Mouse (Mus musculus) megakaryocyte progenitor cell, adult 5-6 weeks (primary cell): ENCODE results near the gene Arl6ip5. TPM values are rescaled to one million over a fixed set of nuclear protein-coding genes. Genes with fewer than 3 reads are reported as not detected.
A peak's percentile ranks its signal among the peaks of the same experiment; 100 is the strongest.

ENCODE experiments used
- ATAC-seq: replicated peaks from 2 replicates; pipeline ENCODE4 v1.8.0; 2016; ENCODE audit warnings: mild to moderate bottlenecking, moderate TSS enrichment, inconsistent platforms; ENCODE audit not compliant: poor library complexity
- total RNA-seq, 2 experiments: library from RNA; stranded (forward) in 1 of 2; stranded (reverse) in 1 of 2; fragments of 157-497, 149-512 nt in 1 of 2; fragments of 200-1000 nt in 1 of 2; gene quantifications; 2 replicates each; pipeline versions ENCODE4 v1.2.3 to v1.2.4; 2015 to 2017

Gene Arl6ip5
- total RNA-seq, 2 experiments from 2014 or later, result 54.3 to 55.4 TPM

DNA sequence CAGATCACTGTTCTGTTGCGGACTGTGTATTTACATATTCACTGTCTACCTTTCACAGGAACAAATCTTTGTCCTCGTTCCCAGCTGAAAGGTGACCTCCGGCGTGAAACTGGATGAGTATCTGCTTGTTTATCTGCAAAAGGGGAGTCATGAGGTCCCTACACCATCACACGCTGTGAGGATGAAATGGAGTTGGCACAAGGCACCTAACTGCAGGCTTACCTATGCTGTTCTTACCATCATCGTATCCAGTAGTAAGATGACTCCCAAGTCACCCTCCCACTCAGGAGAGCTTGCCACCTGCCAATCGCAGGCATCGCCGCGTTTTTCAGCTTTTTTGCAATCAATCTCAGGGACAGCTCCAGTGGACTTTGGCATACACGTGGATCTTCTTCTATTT, 59.1 kb downstream of the Arl6ip5 start:
- ATAC-seq, result no peak

DNA sequence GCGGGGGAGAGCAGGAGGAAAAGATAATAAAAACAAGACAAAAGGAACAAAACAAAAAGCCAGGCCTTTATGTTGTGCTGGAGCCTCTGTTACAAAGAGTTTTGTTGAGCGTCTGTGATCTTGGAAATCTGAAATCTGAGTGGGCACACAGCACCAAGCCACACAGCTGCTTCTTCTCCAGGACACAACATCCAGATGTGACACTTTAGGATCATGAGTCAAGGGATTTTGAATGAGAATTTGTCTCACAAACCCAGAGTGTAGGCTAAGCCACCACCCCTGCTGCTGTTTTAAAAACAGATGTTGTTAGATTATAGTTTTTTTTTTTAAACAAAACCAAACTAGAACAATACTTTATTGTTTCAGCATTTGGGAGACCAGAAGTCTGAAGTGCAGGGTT, 61.9 kb downstream of the Arl6ip5 start:
- no peak for ATAC-seq

DNA sequence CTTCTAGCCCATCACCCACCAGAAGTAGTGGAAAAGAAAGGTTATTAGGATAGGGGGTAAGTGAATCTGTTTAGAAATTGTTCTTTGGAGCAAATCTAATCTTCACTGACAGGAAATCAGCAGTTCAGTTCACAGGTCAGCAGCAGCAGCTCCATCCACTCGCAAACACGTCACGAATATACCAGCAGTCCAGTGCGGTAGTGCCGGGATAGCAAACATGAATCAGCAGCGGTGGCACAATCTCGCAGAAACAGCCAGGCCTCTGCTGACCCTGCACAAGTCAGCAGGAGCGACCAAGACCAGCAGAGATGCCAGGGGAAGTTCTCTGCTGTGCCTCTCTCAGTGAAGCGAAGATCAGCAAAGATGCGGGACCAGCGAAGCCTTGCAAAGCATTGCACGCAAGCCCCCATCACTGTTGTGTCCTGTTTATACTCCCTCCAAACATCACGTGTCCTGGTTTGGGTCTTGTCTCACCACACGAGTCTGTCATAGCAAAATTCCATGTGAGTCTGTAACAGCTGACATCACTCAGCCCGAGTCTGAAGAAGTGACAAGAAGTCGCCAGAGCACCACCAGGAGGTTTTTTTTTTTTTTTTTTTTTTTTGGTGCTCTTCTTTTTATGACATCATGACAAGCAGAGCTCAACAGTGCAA, 62.7 kb downstream of the Arl6ip5 start:
- ATAC-seq, result no peak

DNA sequence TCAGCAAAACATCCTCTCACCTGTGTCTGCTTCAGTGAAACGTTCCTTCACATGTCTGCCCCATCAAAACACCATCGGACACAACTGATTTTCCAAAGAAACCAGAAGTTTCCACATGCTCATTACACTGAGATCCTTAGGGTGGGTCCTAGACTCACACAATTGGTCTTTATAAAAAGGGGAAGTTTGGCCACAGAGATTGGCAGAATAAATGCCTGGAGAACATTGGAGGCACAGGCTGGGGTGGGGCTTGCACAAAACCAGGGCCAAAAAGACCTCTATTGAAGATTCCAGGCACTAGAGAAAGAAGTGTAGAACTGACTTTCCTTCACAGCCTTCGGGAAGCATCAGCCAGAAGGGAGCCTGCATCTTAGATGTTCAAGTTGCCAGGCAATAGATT, 63.3 kb downstream of the Arl6ip5 start:
- ATAC-seq, result no peak

DNA sequence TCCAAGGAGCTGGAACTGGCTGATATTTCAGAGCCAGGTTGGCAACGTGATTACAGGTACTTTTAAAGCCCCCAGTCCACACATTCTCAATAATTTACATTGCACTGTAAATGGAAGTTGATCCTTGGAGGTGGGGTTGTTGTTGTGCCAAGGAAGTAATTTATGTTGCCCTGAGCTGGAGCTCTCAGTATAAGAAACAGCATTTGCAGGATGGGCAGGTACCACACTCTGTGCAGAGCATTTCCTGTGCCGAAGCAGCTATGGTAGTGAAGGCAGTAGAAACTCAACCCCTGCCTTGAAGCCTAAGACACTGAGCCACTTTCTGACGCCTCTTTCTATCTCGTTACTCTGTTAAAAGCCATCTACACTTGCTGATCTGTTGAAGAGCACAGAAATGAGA, 65.3 kb downstream of the Arl6ip5 start:
- ATAC-seq, result no peak

DNA sequence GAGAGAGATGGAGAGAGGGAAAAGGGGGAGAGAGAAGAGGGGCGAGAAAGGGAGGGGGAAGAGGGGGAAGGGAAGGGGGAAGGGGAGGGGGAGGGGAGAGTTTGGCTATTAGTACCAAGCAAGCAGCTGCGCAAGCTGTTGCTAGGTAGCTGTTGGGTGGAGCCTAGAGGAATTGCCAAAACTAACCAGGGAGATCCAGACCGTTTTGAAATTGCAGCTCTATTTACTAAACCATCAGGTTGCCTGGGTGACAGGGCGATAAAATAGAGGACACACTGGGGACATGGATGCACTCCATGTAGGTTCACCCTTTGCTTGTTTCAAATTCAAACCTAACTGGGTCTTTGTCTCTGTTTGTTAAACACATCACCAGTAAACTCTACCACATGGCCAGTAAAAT, 65.9 kb downstream of the Arl6ip5 start:
- ATAC-seq, result no peak

DNA sequence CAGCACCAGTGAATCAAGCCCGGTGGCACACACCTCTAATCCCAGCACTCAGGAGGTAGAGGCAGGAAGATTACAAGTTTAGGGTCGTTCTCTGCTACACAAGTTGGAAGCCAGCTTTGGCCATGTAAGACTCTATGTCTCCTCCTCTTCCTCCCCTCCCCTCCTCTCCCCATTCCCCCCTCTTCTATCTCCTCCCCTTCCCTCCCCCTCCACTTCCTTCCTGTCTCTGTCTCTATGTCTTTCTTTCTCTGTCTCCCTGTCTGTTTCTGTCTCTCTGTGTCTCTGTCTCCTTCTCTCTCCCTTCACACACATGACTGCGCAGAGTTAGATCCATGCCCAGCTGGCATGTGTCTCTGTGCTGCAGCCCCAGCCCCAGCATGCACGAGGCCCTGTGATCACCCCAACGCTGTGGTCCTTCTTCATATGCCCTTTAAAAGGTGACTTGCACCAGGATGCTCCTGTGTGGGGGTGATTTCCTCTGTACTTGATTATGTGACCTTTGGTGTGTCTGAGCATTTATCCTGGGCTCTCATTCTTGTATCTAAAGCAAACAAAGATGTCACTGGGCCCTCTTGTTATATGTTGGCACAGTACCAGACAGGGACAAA, 66.5 kb downstream of the Arl6ip5 start:
- ATAC-seq, result no peak

DNA sequence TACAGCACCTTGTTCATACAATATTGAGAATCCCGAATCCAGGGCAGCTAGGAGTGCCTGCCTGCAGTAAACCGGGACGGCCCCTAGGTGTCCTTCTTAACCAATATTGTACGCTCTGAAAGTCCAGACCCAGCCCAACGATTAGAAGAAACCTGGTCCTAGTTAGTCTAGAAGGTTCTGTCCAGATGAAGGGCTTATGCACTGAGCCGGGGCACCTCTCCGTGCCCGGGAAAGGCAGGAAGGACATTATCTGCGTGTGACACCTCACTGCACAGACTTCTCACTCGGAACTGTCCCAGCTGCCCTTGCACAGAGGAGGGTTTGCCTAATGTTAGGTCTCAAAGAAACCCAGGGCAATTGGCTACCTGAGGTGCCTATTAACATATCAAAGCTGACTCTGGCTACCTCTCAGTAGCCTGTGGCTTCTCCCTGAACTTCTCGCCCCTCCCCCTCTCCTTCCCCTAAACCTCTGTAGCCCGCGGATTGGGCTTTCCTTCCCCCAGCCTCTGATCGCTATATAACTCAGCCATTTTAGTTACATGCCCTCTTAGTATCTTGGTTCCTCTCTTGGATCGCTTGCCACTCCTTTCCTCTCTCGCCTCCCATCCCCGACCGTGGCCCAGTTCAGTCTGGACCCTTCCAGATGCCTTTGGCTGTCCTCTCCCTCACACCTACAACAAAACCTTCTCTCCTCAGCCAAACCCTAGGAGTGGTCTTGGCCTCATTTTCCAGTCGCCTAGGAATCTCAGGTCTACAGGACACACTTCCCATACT, 67.7 kb downstream of the Arl6ip5 start:
- peak; percentile 93 for ATAC-seq

DNA sequence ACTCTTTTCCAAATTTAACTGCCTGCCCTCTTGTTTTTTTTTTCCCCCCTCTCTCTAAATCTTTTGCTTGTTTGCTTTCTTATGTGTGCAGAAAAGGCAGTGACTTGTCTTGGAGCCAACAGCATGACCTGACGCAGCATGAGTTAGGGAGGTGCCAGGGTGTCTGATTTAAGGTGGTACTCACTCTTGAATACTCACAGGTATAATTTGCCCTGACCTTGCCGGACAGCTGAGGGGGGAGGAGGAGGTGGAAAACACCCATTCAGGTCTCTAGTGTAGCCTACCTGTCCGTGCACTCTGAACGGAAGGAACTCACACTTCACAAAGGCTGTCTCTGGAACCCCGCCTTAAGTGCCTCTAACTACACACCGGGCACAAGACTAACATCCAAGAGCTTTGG, 68.4 kb downstream of the Arl6ip5 start:
- ATAC-seq, result no peak

Other genes starting within 250 kb of the Arl6ip5 start
- not detected in 2 replicates for gene Fam19a4, start 150.3 kb upstream of the Arl6ip5 start, total RNA-seq (2015)
- gene Fam19a4, start 150.3 kb upstream of the Arl6ip5 start, total RNA-seq (2017), result 0.33 TPM in 1 of 2 replicates, not detected in the other
- 2.4 and 2.8 TPM in 2 replicates for gene Eogt, start 61.5 kb upstream of the Arl6ip5 start, total RNA-seq (2015)
- gene Eogt, start 61.5 kb upstream of the Arl6ip5 start, total RNA-seq (2017), result 3.2 and 3.4 TPM in 2 replicates
- 16.5 and 20.0 TPM in 2 replicates for gene Tmf1, start 31.6 kb upstream of the Arl6ip5 start, total RNA-seq (2015)
- gene Tmf1, start 31.6 kb upstream of the Arl6ip5 start, total RNA-seq (2017), result 50.3 and 115 TPM in 2 replicates
- 51.9 and 54.4 TPM in 2 replicates for gene Uba3, start 5.0 kb upstream of the Arl6ip5 start, total RNA-seq (2015)
- gene Uba3, start 5.0 kb upstream of the Arl6ip5 start, total RNA-seq (2017), result 57.9 and 62.8 TPM in 2 replicates
- gene Lmod3, start 42.1 kb downstream of the Arl6ip5 start, total RNA-seq (2015), result not detected in 2 replicates
- not detected in 2 replicates for gene Lmod3, start 42.1 kb downstream of the Arl6ip5 start, total RNA-seq (2017)